Mouse (Mus musculus) heart, postnatal 25 days (tissue): Measurements from ENCODE around the gene Hist1h3d. TPM values are rescaled to one million over a fixed set of nuclear protein-coding genes. Genes with fewer than 3 reads are reported as not detected.
A peak's percentile ranks its signal among the peaks of the same experiment; 100 is the strongest.
"Not testable (repeated sequence)": the region's sequence is repeated elsewhere in the genome, so short reads cannot be mapped to it uniquely, and the experiment has no call there.

Source experiments
- DNase-seq: peaks from one replicate; pipeline ENCODE4 v3.0.0; 2022; ENCODE audit warnings: low spot score
- intact Hi-C: fragments of 180-260 bp; cut with DNase I; formaldehyde crosslinking; loops from one replicate; pipeline ENCODE4 v1.15.1; 2025
- total RNA-seq, 2 experiments: library from RNA; stranded (reverse); gene quantifications; 2 replicates each; pipeline ENCODE4 v1.2.3; 2021

Gene Hist1h3d
- total RNA-seq, 2 experiments from 2014 or later: 3.4 to 3.6 TPM

- intact Hi-C loops, DNase-seq: not testable (repeated sequence)
These were observed 35.7 kb upstream of the Hist1h3d start for GRCm38 (mm10) chr13:23539821-23540220.

- intact Hi-C loops: no loop called here
- DNase-seq: no peak
These were observed 34.1 kb upstream of the Hist1h3d start for GRCm38 (mm10) chr13:23541497-23541896.

- intact Hi-C loops, DNase-seq: not testable (repeated sequence)
These were observed 33.2 kb upstream of the Hist1h3d start for GRCm38 (mm10) chr13:23542225-23542980.

GRCm38 (mm10) chr13:23542999-23543607, 32.5 kb upstream of the Hist1h3d start, which contains the start of gene Hist1h2bh:
Hist1h2bh (minus strand) TSS chr13:23543392.
- intact Hi-C loops: not testable (repeated sequence)
- peak; percentile 53 for DNase-seq

- intact Hi-C loops: no loop called here
- DNase-seq: peak; percentile 56
These were observed 31.4 kb upstream of the Hist1h3d start, which contains the start of gene Hist1h3f for GRCm38 (mm10) chr13:23543965-23544786. Hist1h3f (plus strand) TSS chr13:23544052.

- intact Hi-C loops: not testable (repeated sequence)
These were observed 30.8 kb upstream of the Hist1h3d start for GRCm38 (mm10) chr13:23544787-23545120.

GRCm38 (mm10) chr13:23546694-23547093, 28.9 kb upstream of the Hist1h3d start:
- intact Hi-C loops: no loop called here
- DNase-seq: no peak

More at GRCm38 (mm10) chr13:23544787-23545120, 30.8 kb upstream of the Hist1h3d start:
- DNase-seq: not testable (repeated sequence)

- no peak for DNase-seq
- intact Hi-C loops: no loop called here
These were observed 24.8 kb upstream of the Hist1h3d start for GRCm38 (mm10) chr13:23550761-23551145.

- intact Hi-C loops: not testable (repeated sequence)
- peak; percentile 62 for DNase-seq
These were observed 24.3 kb upstream of the Hist1h3d start, which contains the start of gene Hist1h4f for GRCm38 (mm10) chr13:23551146-23551834. Hist1h4f (minus strand) TSS chr13:23551648.

GRCm38 (mm10) chr13:23551931-23552914, 23.3 kb upstream of the Hist1h3d start:
- intact Hi-C loops: no loop called here
- DNase-seq: no peak

- no peak for DNase-seq
- intact Hi-C loops: no loop called here
These were observed 22.6 kb upstream of the Hist1h3d start, which contains the start of gene Hist1h1d for GRCm38 (mm10) chr13:23552962-23553361. Hist1h1d (plus strand) TSS chr13:23553262.

- intact Hi-C loops: no loop called here
These were observed 21.2 kb upstream of the Hist1h3d start for GRCm38 (mm10) chr13:23554393-23554792.

GRCm38 (mm10) chr13:23554925-23555838, 20.4 kb upstream of the Hist1h3d start:
- DNase-seq: peak; percentile 52
- intact Hi-C loops: no loop called here

More at GRCm38 (mm10) chr13:23554393-23554792, 21.2 kb upstream of the Hist1h3d start:
- DNase-seq: no peak

GRCm38 (mm10) chr13:23555839-23556416, 19.6 kb upstream of the Hist1h3d start:
- peak; percentile 45 for DNase-seq
- intact Hi-C loops: no loop called here

GRCm38 (mm10) chr13:23556906-23557305, 18.7 kb upstream of the Hist1h3d start:
- no peak for DNase-seq
- intact Hi-C loops: no loop called here

GRCm38 (mm10) chr13:23560699-23561098, 14.9 kb upstream of the Hist1h3d start:
- DNase-seq, intact Hi-C loops: not testable (repeated sequence)

GRCm38 (mm10) chr13:23561531-23561882, 14.1 kb upstream of the Hist1h3d start:
- intact Hi-C loops, DNase-seq: not testable (repeated sequence)
